1 mouse cellular context compared by ENCODE assay signal in the genomic region with DNA sequence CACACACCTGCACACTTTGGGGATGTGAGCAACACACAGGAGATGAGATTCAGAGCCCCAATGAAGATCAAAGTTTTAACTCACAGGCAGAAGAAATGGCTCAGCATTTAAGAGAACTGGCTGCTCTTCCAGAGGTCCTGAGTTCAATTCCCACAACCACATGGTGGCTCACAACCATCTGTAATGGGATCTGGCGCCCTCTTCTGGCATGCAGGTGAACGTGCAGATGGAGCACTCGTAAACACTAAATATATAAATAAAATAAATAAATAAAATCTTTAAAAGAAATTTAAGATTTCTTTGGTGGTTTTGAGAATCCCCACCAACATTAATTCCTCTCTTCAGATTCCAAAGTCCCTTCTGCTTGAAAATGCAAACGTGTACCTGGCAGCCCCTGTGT.
TF ChIP-seq lines count a peak whose summit lies in the region.

No protein-coding gene starts in this region.

TF ChIP-seq in CH12.LX, 34 proteins besides CTCF, POLR2A, EP300 and RAD21 (continued from another document):
- TF ChIP-seq ETS1 (conservative IDR thresholded peaks at IDR 0.05; ENCODE audit: low read depth, low read length) (no peak), NRF1 (IDR thresholded peaks at IDR 0.05; ENCODE audit: low read depth, low read length) (no peak), MYC (IDR thresholded peaks at IDR 0.05; ENCODE audit: low read depth, low read length) (no peak), MAZ (IDR thresholded peaks at IDR 0.05; ENCODE audit: low read depth, low read length) (no peak), USF1 (IDR thresholded peaks at IDR 0.05; ENCODE audit: low read depth, low read length) (no peak), CHD2 (IDR thresholded peaks at IDR 0.05; ENCODE audit: low read length) (no peak), GABPA (IDR thresholded peaks at IDR 0.05; ENCODE audit: insufficient replicate concordance, low read depth, low read length) (no peak)
